Mouse (Mus musculus) ES-E14 (cell line): Measurements from ENCODE around the gene Tbc1d17.

Experiments
- CHD2 ChIP-seq: IDR thresholded peaks from 2 replicates; pipeline ENCODE4 v1.6.1; 2014; ENCODE audit warnings: mild to moderate bottlenecking, low read depth, low read length, inconsistent platforms
- MAFK ChIP-seq: IDR thresholded peaks from 2 replicates; pipeline ENCODE4 v1.6.1; 2014; ENCODE audit warnings: mild to moderate bottlenecking, low read depth, low read length, inconsistent platforms; ENCODE audit not compliant: insufficient read depth
- ZC3H11A ChIP-seq: IDR thresholded peaks from 2 replicates; pipeline ENCODE4 v1.6.1; 2012; ENCODE audit warnings: low read depth, mild to moderate bottlenecking, inconsistent platforms, low read length, borderline replicate concordance
- ZNF384 ChIP-seq: IDR thresholded peaks from 2 replicates; pipeline ENCODE4 v1.6.1; 2012; ENCODE audit warnings: low read depth, low read length, inconsistent platforms

GRCm38 (mm10) chr7:44823409-44823808 lies 25.5 kb downstream of the Tbc1d17 start:
- TF ChIP-seq MAFK = no peak
- no peak for TF ChIP-seq ZC3H11A
- TF ChIP-seq ZNF384 = no peak
- TF ChIP-seq CHD2 = no peak
